Mouse (Mus musculus): ENCODE results near the gene Ddx39. TPM values are rescaled to one million over a fixed set of nuclear protein-coding genes. Genes with fewer than 3 reads are reported as not detected.

The Ddx39 gene
- 92.3 and 110 TPM in 2 replicates for polyA plus RNA-seq (2012; rRNA removed)
- polyA plus RNA-seq (2014; fragmentation: Nextera tagmentation; extraction: Ambion mirVana), result 191 and 199 TPM in 2 replicates

- ATAC-seq (ENCODE audit: insufficient read depth) (peak; percentile 99), DNase-seq (ENCODE audit: low read depth in 3 of 3, low spot score in 3 of 3) (peak; percentile 98 to 99 (median 99))
- Histone ChIP-seq H3K27ac (peak within 1 kb of the TSS; percentile 59), H3K9ac (replicated peaks) (peak within 1 kb of the TSS; percentile 72), H3K4me1 (replicated peaks; ENCODE audit: control insufficient read depth in 2 of 2, insufficient read depth in 2 of 2, low read length in 1 of 2) (peaks cover 15 to 17% of the 10 kb centered on the region in 2 experiments), H3K36me3 (replicated peaks; ENCODE audit: control insufficient read depth, insufficient read depth, low read depth) (peaks cover 8% of the 10 kb centered on the region), H3K4me2 (ENCODE audit: low read depth) (peak within 1 kb of the TSS; percentile 85), H3K27me3 (ENCODE audit: control insufficient read depth, insufficient read depth, low read length) (no peaks in the 10 kb centered on the region), H3K9me3 (ENCODE audit: control insufficient read depth, low read length) (no peaks in the 10 kb centered on the region), H3K4me3 (ENCODE audit: insufficient read depth in 1 of 2, low read depth in 2 of 2, low read length in 2 of 2) (peak within 1 kb of the TSS; percentile 77 to 82)
- TF ChIP-seq EP300 (IDR thresholded peaks at IDR 0.05; ENCODE audit: low read depth) (peak; percentile 54), CTCF (IDR thresholded peaks at IDR 0.05; ENCODE audit: low read depth) (no peak; the same call in 1 of the 2 replicates)
- WGBS (ENCODE audit: insufficient replicate concordance), result under 1% methylated on average over 61 of the region's 63 CpGs
These were observed at the start of gene Ddx39 for GRCm38 (mm10) chr8:83715031-83715690. Ddx39 (plus strand) TSS chr8:83715177.

GRCm38 (mm10) chr8:83665969-83666865, 48.8 kb upstream of the Ddx39 start, which contains the start of gene Ptger1:
Ptger1 (plus strand) TSS chr8:83666678.
- DNase-seq (ENCODE audit: low read depth in 3 of 3, low spot score in 3 of 3), result no peak
- Histone ChIP-seq H3K27ac (no peak within 1 kb of the TSS), H3K9ac (replicated peaks) (no peak within 1 kb of the TSS), H3K9me3 (ENCODE audit: control insufficient read depth, low read length) (no peaks in the 10 kb centered on the region), H3K4me1 (replicated peaks; ENCODE audit: control insufficient read depth in 2 of 2, insufficient read depth in 2 of 2, low read length in 1 of 2) (no peaks in the 10 kb centered on the region; a peak in 3 of 4 replicates), H3K36me3 (replicated peaks; ENCODE audit: control insufficient read depth, insufficient read depth, low read depth) (no peaks in the 10 kb centered on the region), H3K27me3 (ENCODE audit: control insufficient read depth, insufficient read depth, low read length) (no peaks in the 10 kb centered on the region; the same call in 1 of the 2 replicates), H3K4me2 (ENCODE audit: low read depth) (no peak within 1 kb of the TSS), H3K4me3 (ENCODE audit: insufficient read depth in 1 of 2, low read depth in 2 of 2, low read length in 2 of 2) (no peak within 1 kb of the TSS)
- ATAC-seq (ENCODE audit: insufficient read depth), result no peak
- no peak for TF ChIP-seq CTCF (IDR thresholded peaks at IDR 0.05; ENCODE audit: low read depth)
- 28% methylated on average over 14 of the region's 14 CpGs for WGBS (ENCODE audit: insufficient replicate concordance)

DNA sequence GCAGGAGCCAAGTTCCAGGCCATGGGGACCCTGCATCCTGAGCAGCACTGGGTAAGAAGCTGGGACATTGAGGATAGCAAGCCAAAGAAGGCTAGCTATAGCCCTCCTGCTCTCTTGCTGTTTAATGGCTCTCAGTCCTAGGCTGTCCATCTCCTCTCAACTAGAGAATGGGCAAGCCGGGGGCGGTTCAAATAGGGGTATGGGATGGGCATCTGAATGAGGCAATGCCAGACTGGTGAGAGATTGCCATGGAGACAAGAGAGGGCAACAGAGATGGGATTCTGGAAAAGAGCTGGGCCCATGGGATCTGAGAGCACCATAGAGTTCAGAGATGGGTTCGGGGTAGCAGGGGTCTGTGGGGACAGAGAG, 48.1 kb upstream of the Ddx39 start:
- no peaks in the 10 kb centered on the region for H3K9me3 ChIP-seq (ENCODE audit: control insufficient read depth, low read length)
- no peak overlapping the region for H3K9ac ChIP-seq (replicated peaks)
- H3K27ac ChIP-seq, result no peak overlapping the region
- H3K4me2 ChIP-seq (ENCODE audit: low read depth), result no peak overlapping the region
- H3K4me1 ChIP-seq (replicated peaks; ENCODE audit: control insufficient read depth in 2 of 2, insufficient read depth in 2 of 2, low read length in 1 of 2), result no peaks in the 10 kb centered on the region; a peak in 2 of 4 replicates
- H3K36me3 ChIP-seq (replicated peaks; ENCODE audit: control insufficient read depth, insufficient read depth, low read depth), result no peaks in the 10 kb centered on the region
- no peak overlapping the region for H3K4me3 ChIP-seq (ENCODE audit: insufficient read depth in 1 of 2, low read depth in 2 of 2, low read length in 2 of 2)
- 82% methylated on average over 3 of the region's 3 CpGs for WGBS (ENCODE audit: insufficient replicate concordance)
- no peak for TF ChIP-seq EP300 (IDR thresholded peaks at IDR 0.05; ENCODE audit: low read depth)
- TF ChIP-seq CTCF (IDR thresholded peaks at IDR 0.05; ENCODE audit: low read depth), result no peak
- no peak for DNase-seq (ENCODE audit: low read depth in 3 of 3, low spot score in 3 of 3)
- no peak for ATAC-seq (ENCODE audit: insufficient read depth)
- H3K27me3 ChIP-seq (ENCODE audit: control insufficient read depth, insufficient read depth, low read length), result no peaks in the 10 kb centered on the region; the same call in 1 of the 2 replicates

DNA sequence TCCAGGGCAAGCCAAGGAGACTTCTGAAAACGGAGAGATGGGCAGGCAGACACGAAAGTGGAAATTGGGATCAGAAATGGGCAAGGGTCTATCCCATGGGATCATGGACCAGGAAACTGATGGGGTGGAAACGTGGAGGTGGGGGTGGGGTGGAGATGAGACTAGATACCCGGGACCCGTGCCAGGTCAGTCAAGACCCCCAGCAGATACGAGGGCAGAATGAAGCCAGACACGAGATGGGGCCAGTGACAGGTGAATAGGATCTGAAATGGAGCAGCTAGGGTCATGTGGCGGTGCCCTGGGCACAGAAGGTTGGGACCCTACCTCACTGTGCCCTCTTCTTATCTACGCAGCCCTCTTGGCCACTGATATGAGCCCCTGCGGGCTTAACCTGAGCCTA, 47.5 kb upstream of the Ddx39 start:
- Histone ChIP-seq H3K36me3 (replicated peaks; ENCODE audit: control insufficient read depth, insufficient read depth, low read depth) (no peaks in the 10 kb centered on the region), H3K9ac (replicated peaks) (no peak overlapping the region), H3K9me3 (ENCODE audit: control insufficient read depth, low read length) (no peaks in the 10 kb centered on the region), H3K4me1 (replicated peaks; ENCODE audit: control insufficient read depth in 2 of 2, insufficient read depth in 2 of 2, low read length in 1 of 2) (no peaks in the 10 kb centered on the region; a peak in 2 of 4 replicates), H3K27ac (no peak overlapping the region), H3K4me2 (ENCODE audit: low read depth) (no peak overlapping the region), H3K4me3 (ENCODE audit: insufficient read depth in 1 of 2, low read depth in 2 of 2, low read length in 2 of 2) (no peak overlapping the region), H3K27me3 (ENCODE audit: control insufficient read depth, insufficient read depth, low read length) (no peaks in the 10 kb centered on the region; the same call in 1 of the 2 replicates)
- DNase-seq (ENCODE audit: low read depth in 3 of 3, low spot score in 3 of 3) (no peak), ATAC-seq (ENCODE audit: insufficient read depth) (no peak)
- TF ChIP-seq CTCF (IDR thresholded peaks at IDR 0.05; ENCODE audit: low read depth) (no peak), EP300 (IDR thresholded peaks at IDR 0.05; ENCODE audit: low read depth) (no peak)
- 62% methylated on average over 10 of the region's 10 CpGs for WGBS (ENCODE audit: insufficient replicate concordance)

Data from liver, embryonic 14.5 days (tissue).